Mouse (Mus musculus) E14TG2a.4 (cell line): ENCODE measurements around the gene Map9.

Experiments
- CTCF ChIP-seq: conservative IDR thresholded peaks from 2 replicates; pipeline ENCODE4 v1.5.1; 2014; ENCODE audit warnings: low read length
- POU5F1 ChIP-seq: IDR thresholded peaks from 2 replicates; pipeline ENCODE4 v1.6.1; 2014; ENCODE audit warnings: low read length, borderline replicate concordance

DNA sequence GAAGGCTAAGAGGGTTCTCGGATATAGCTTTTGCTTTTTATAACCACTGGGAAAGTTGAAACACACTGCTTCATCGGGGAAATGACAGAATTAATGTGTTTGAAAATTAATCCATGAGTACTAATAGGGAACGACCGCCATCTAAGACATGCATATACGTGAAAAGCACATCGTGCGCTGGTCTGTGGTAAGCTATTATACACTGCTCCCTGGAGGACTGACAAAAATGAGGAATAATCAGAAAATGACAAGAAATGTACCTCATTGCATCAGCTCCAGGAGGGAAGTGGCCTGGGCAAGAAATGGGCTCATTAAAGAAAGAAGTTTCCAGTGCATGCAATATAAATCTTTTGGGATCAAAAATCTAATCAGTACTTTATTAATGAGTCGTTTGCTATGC lies 77.5 kb downstream of the Map9 start:
- no peak for TF ChIP-seq CTCF
- TF ChIP-seq POU5F1 = no peak
